Mouse (Mus musculus): ENCODE measurements around the gene Mfsd8. TPM values are rescaled to one million over a fixed set of nuclear protein-coding genes. Genes with fewer than 3 reads are reported as not detected.

Gene Mfsd8
- total and polyA plus RNA-seq, 3 experiments: 3.8 to 7.7 (median 6.0) TPM

- TF ChIP-seq MAFK (IDR thresholded peaks at IDR 0.05; ENCODE audit: insufficient replicate concordance, low read length): no peak
- TF ChIP-seq TCF12 (IDR thresholded peaks at IDR 0.05; ENCODE audit: low read depth, low read length): peak; percentile 79
- TF ChIP-seq POLR2A (IDR thresholded peaks at IDR 0.05; ENCODE audit: low read depth, low read length): peak; percentile 83
- peak; percentile 92 for TF ChIP-seq SIN3A (IDR thresholded peaks at IDR 0.05; ENCODE audit: low read length)
- TF ChIP-seq NELFE (IDR thresholded peaks at IDR 0.05; ENCODE audit: low read depth, low read length): peak; percentile 73
Observed at GRCm38 (mm10) chr3:40799530-40800372, 46.9 kb downstream of the Mfsd8 start, which contains the start of gene Plk4 (continued).

GRCm38 (mm10) chr3:40798500-40798899 lies 48.2 kb downstream of the Mfsd8 start:
- peak; percentile 82 for DNase-seq (ENCODE audit: extremely low read depth)
- Histone ChIP-seq H3K27ac (ENCODE audit: insufficient read depth, low read depth) (0 out of 2 replicates have a peak overlapping the region, but pooled peaks have one; percentile 36), H3K79me2 (replicated peaks; ENCODE audit: control insufficient read depth, extremely low read depth, insufficient read depth, poor library complexity, severe bottlenecking) (peaks cover 23% of the 10 kb centered on the region), H3K9ac (ENCODE audit: insufficient read depth, low read depth) (no peak overlapping the region), H3K4me3 (replicated peaks in 1 of 3; ENCODE audit: low read depth in 2 of 3, low read length in 2 of 3, poor library complexity in 1 of 3) (peak overlapping the region in 1 of 3 experiments; percentile 98), H3K36me3 (replicated peaks in 1 of 2; ENCODE audit: control insufficient read depth in 1 of 2, insufficient read depth in 1 of 2, low read length in 1 of 2) (peaks cover 3 to 13% of the 10 kb centered on the region in 2 experiments), H3K4me2 (ENCODE audit: insufficient read depth, low read depth, poor library complexity, severe bottlenecking) (peak overlapping the region; percentile 75), H3K9me3 (replicated peaks; ENCODE audit: low read length) (no peaks in the 10 kb centered on the region), H3K4me1 (ENCODE audit: control insufficient read depth in 1 of 2, insufficient read depth in 2 of 2) (peaks cover 2 to 30% of the 10 kb centered on the region in 2 experiments; a peak in 3 of 4 replicates), H3K27me3 (replicated peaks) (no peaks in the 10 kb centered on the region)
- dilution Hi-C loops (cut with MboI; ENCODE audit: extremely low pct_ligation_motif_present, extremely low pct_unique_long_range_greater_than_20kb, low sequenced_read_pairs): no loop called here
- TF ChIP-seq RCOR1 (conservative IDR thresholded peaks at IDR 0.05; ENCODE audit: low read depth, low read length) (no peak), JUN (IDR thresholded peaks at IDR 0.05; ENCODE audit: insufficient read depth, low read depth, low read length) (no peak), SMC3 (IDR thresholded peaks at IDR 0.05; ENCODE audit: low read depth, low read length) (peak; percentile 78), ELF1 (IDR thresholded peaks at IDR 0.05; ENCODE audit: low read depth, low read length) (peak; percentile 21; the same call in 1 of the 2 replicates), NELFE (IDR thresholded peaks at IDR 0.05; ENCODE audit: low read depth, low read length) (peak; percentile 31; the same call in 1 of the 2 replicates), IRF4 (IDR thresholded peaks at IDR 0.05; ENCODE audit: low read depth, low read length) (peak; percentile 53; the same call in 1 of the 2 replicates), CTCF (conservative IDR thresholded peaks at IDR 0.05 in 1 of 2, IDR thresholded peaks at IDR 0.05 in 1 of 2; ENCODE audit: low read depth in 2 of 2, low read length in 2 of 2) (peak; percentile 44 to 83), ZMIZ1 (IDR thresholded peaks at IDR 0.05; ENCODE audit: low read depth, low read length) (no peak), RAD21 (IDR thresholded peaks at IDR 0.05; ENCODE audit: low read depth, low read length) (peak; percentile 75), SIN3A (IDR thresholded peaks at IDR 0.05; ENCODE audit: low read length) (peak; percentile 70; the same call in 1 of the 2 replicates), MEF2A (IDR thresholded peaks at IDR 0.05; ENCODE audit: borderline replicate concordance, low read depth, low read length) (0 out of 2 replicates have a peak, but pooled peaks have one; percentile 57), ETS1 (conservative IDR thresholded peaks at IDR 0.05; ENCODE audit: low read depth, low read length) (no peak), KAT2A (IDR thresholded peaks at IDR 0.05; ENCODE audit: insufficient replicate concordance, low read length) (no peak), USF2 (conservative IDR thresholded peaks at IDR 0.05; ENCODE audit: low read depth, low read length) (no peak)
- in situ Hi-C loops (cut with MboI; ENCODE audit: low pct_ligation_motif_present, low pct_unique_long_range_greater_than_20kb, low sequenced_read_pairs): loop anchor here (25.0 kb wide), 1 partner anchor 189 kb away; no protein-coding TSS in a partner anchor
